Mouse (Mus musculus): ENCODE measurements around the gene Ppp1r9b. TPM values are rescaled to one million over a fixed set of nuclear protein-coding genes. Genes with fewer than 3 reads are reported as not detected.

The Ppp1r9b gene
- polyA plus RNA-seq, 1 experiment from 2014 or later, result 27.1 TPM

GRCm38 (mm10) chr11:95001058-95001457 is 10.2 kb downstream of the Ppp1r9b start:
- peak overlapping the region; percentile 62; the same call in 1 of the 2 replicates for H3K27ac ChIP-seq
- H3K27me3 ChIP-seq (ENCODE audit: control insufficient read depth, insufficient read depth, low read length), result no peaks in the 10 kb centered on the region
- H3K4me3 ChIP-seq (replicated peaks; ENCODE audit: low read length), result no peak overlapping the region
- no peak overlapping the region; the same call in 1 of the 2 replicates for H3K4me2 ChIP-seq (replicated peaks)
- H3K36me3 ChIP-seq (replicated peaks; ENCODE audit: control insufficient read depth, insufficient read depth), result peaks cover 93% of the 10 kb centered on the region
- 2% methylated on average over 8 of the region's 8 CpGs for WGBS
- peak; percentile 51 for ATAC-seq (ENCODE audit: low FRiP score)
- peaks cover 9% of the 10 kb centered on the region for H3K4me1 ChIP-seq (replicated peaks; ENCODE audit: control insufficient read depth, insufficient read depth, low read length)
- peak; percentile 76 for DNase-seq (ENCODE audit: low spot score)
- H3K9ac ChIP-seq, result no peak overlapping the region
- no peaks in the 10 kb centered on the region for H3K9me3 ChIP-seq (ENCODE audit: control insufficient read depth, low read length)

DNA sequence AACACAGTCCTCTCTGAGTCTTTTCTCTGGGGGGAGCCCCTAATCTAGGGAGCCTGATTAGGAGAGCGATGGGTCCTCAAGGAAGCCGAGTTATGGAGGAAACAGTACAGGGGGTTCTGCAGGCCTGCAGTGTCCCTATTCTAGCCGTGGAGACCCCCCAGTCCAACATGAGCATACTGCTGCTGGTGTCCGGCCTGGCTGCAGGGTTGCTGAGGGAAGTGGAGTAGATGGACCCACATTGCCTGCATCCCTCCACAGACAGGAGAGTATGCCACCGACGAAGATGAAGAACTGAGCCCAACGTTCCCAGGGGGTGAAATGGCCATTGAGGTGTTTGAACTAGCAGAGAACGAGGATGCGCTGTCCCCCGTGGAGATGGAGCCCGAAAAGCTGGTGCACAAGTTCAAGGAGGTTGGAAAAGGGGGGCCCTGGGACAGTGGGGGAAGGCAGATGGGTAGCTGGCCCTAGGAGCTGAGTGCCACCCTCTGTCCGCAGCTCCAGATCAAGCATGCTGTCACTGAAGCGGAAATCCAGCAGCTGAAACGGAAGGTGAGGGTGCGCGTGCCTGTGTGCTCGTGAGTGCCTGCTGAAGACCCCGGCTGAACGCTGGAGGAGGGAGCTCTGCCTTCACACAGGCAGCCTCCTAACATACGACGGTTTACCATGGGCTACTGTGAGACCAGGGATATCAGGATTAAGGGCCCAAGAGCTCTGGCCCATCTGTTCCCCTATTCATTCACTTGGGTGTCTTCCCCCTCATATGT is 10.9 kb downstream of the Ppp1r9b start:
- DNase-seq (ENCODE audit: low spot score) (no peak), ATAC-seq (ENCODE audit: low FRiP score) (no peak)
- no peak overlapping the region for H3K9ac ChIP-seq
- no peak overlapping the region for H3K27ac ChIP-seq
- H3K9me3 ChIP-seq (ENCODE audit: control insufficient read depth, low read length), result no peaks in the 10 kb centered on the region
- WGBS, result 85% methylated on average over 21 of the region's 21 CpGs
- no peak overlapping the region for H3K4me2 ChIP-seq (replicated peaks)
- H3K27me3 ChIP-seq (ENCODE audit: control insufficient read depth, insufficient read depth, low read length), result no peaks in the 10 kb centered on the region
- H3K36me3 ChIP-seq (replicated peaks; ENCODE audit: control insufficient read depth, insufficient read depth), result peaks cover 86% of the 10 kb centered on the region
- H3K4me3 ChIP-seq (replicated peaks; ENCODE audit: low read length), result no peak overlapping the region
- peaks cover 8% of the 10 kb centered on the region for H3K4me1 ChIP-seq (replicated peaks; ENCODE audit: control insufficient read depth, insufficient read depth, low read length)

- Histone ChIP-seq H3K27ac (no peak overlapping the region), H3K4me1 (replicated peaks; ENCODE audit: control insufficient read depth, insufficient read depth, low read length) (peaks cover 17% of the 10 kb centered on the region), H3K9me3 (ENCODE audit: control insufficient read depth, low read length) (no peaks in the 10 kb centered on the region), H3K36me3 (replicated peaks; ENCODE audit: control insufficient read depth, insufficient read depth) (peaks cover 76% of the 10 kb centered on the region), H3K9ac (no peak overlapping the region), H3K4me2 (replicated peaks) (no peak overlapping the region), H3K4me3 (replicated peaks; ENCODE audit: low read length) (no peak overlapping the region), H3K27me3 (ENCODE audit: control insufficient read depth, insufficient read depth, low read length) (no peaks in the 10 kb centered on the region)
- DNase-seq (ENCODE audit: low spot score) (no peak), ATAC-seq (ENCODE audit: low FRiP score) (no peak)
- 95% methylated on average over 8 of the region's 8 CpGs for WGBS
Measured at GRCm38 (mm10) chr11:95002705-95003104, 11.9 kb downstream of the Ppp1r9b start.

GRCm38 (mm10) chr11:95004136-95004936 is 13.5 kb downstream of the Ppp1r9b start:
- no peak overlapping the region for H3K27ac ChIP-seq
- H3K4me3 ChIP-seq (replicated peaks; ENCODE audit: low read length), result no peak overlapping the region
- no peak overlapping the region for H3K9ac ChIP-seq
- no peaks in the 10 kb centered on the region for H3K9me3 ChIP-seq (ENCODE audit: control insufficient read depth, low read length)
- peaks cover 60% of the 10 kb centered on the region for H3K36me3 ChIP-seq (replicated peaks; ENCODE audit: control insufficient read depth, insufficient read depth)
- WGBS, result 87% methylated on average over 12 of the region's 12 CpGs
- H3K4me1 ChIP-seq (replicated peaks; ENCODE audit: control insufficient read depth, insufficient read depth, low read length), result peaks cover 33% of the 10 kb centered on the region
- H3K27me3 ChIP-seq (ENCODE audit: control insufficient read depth, insufficient read depth, low read length), result no peaks in the 10 kb centered on the region
- no peak overlapping the region for H3K4me2 ChIP-seq (replicated peaks)
- DNase-seq (ENCODE audit: low spot score) (no peak), ATAC-seq (ENCODE audit: low FRiP score) (no peak)

DNA sequence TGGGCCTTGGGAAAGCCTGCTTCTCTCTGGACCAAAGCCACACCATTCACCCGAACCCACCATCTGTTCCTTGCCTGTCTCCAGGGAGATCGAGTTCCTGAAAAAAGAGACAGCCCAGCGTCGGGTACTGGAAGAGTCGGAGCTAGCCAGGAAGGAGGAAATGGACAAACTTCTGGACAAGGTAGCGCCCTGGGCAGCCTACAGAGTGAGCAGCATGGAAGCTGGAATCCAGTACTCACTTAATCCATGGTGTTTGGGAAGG is 14.0 kb downstream of the Ppp1r9b start:
- Histone ChIP-seq H3K9me3 (ENCODE audit: control insufficient read depth, low read length) (no peaks in the 10 kb centered on the region), H3K27me3 (ENCODE audit: control insufficient read depth, insufficient read depth, low read length) (no peaks in the 10 kb centered on the region), H3K4me2 (replicated peaks) (no peak overlapping the region), H3K36me3 (replicated peaks; ENCODE audit: control insufficient read depth, insufficient read depth) (peaks cover 55% of the 10 kb centered on the region), H3K4me1 (replicated peaks; ENCODE audit: control insufficient read depth, insufficient read depth, low read length) (peaks cover 35% of the 10 kb centered on the region), H3K9ac (no peak overlapping the region), H3K4me3 (replicated peaks; ENCODE audit: low read length) (no peak overlapping the region), H3K27ac (no peak overlapping the region)
- WGBS, result 59% methylated on average over 6 of the region's 6 CpGs
- no peak for DNase-seq (ENCODE audit: low spot score)
- ATAC-seq (ENCODE audit: low FRiP score), result no peak

DNA sequence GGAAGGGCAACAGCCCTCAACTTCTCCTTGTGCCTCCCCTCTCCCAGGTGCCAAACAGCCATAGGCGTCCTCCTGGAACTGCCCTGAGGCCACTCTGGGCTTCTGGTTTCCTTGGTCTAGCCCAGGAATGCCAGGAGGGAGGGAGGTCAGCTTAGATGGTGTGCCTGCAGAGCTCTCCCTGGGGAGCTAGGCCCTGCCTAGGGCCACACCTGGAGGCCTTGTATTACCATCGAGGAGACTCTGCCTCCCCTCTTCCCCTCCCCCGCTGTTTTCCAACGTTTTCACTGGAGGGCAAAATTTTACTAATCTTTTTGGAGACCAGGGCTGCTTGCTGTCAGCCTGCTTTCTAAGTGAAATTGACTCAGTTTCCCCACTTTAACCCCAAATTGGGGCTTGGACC is 15.2 kb downstream of the Ppp1r9b start:
- ATAC-seq (ENCODE audit: low FRiP score), result no peak
- peaks cover 47% of the 10 kb centered on the region for H3K36me3 ChIP-seq (replicated peaks; ENCODE audit: control insufficient read depth, insufficient read depth)
- no peaks in the 10 kb centered on the region for H3K27me3 ChIP-seq (ENCODE audit: control insufficient read depth, insufficient read depth, low read length)
- DNase-seq (ENCODE audit: low spot score), result no peak
- peak overlapping the region; percentile 63 for H3K9ac ChIP-seq
- H3K4me1 ChIP-seq (replicated peaks; ENCODE audit: control insufficient read depth, insufficient read depth, low read length), result peaks cover 32% of the 10 kb centered on the region
- WGBS, result 35% methylated on average over 4 of the region's 4 CpGs
- H3K4me3 ChIP-seq (replicated peaks; ENCODE audit: low read length), result no peak overlapping the region
- H3K9me3 ChIP-seq (ENCODE audit: control insufficient read depth, low read length), result no peaks in the 10 kb centered on the region
- H3K4me2 ChIP-seq (replicated peaks), result peak overlapping the region; percentile 70
- peak overlapping the region; percentile 81 for H3K27ac ChIP-seq

DNA sequence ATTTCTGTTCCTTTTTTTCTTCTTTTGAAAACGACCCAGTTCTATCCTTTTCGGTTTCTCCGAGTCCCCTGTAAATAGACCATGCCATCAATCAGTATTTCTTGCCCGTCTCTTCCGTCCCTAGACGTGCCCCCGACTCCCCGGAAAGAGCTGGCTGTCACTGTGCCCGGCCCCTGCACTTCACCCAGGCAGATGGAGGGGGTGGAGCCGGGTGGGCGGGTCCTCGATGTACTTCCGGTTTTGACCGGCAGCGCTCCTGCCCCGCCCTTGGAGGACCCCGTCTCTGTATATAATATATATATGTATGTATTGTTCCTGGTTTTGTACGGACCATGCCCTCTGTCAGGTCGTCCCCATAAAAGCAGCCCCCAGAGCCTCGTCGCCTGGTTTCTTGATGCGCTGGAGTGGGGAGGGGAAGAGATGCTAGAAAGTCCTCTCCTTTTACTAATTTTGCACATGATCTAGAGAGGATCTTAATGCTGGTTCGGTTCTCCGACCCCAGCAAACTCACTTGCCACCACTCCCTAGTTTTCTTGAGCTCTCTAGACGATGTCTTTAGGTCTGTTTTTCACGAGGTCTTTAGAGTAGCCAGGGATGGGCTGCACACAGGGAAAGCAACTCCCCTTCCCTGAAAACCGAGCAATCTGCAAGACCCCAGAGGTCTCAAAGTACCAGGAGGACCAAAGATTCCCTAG is 15.8 kb downstream of the Ppp1r9b start:
- Histone ChIP-seq H3K27ac (peak overlapping the region; percentile 81), H3K27me3 (ENCODE audit: control insufficient read depth, insufficient read depth, low read length) (no peaks in the 10 kb centered on the region), H3K9ac (peak overlapping the region; percentile 63), H3K4me3 (replicated peaks; ENCODE audit: low read length) (peak overlapping the region; percentile 28), H3K36me3 (replicated peaks; ENCODE audit: control insufficient read depth, insufficient read depth) (peaks cover 43% of the 10 kb centered on the region), H3K9me3 (ENCODE audit: control insufficient read depth, low read length) (no peaks in the 10 kb centered on the region), H3K4me2 (replicated peaks) (peak overlapping the region; percentile 70), H3K4me1 (replicated peaks; ENCODE audit: control insufficient read depth, insufficient read depth, low read length) (peaks cover 35% of the 10 kb centered on the region)
- 1% methylated on average over 27 of the region's 27 CpGs for WGBS
- ATAC-seq (ENCODE audit: low FRiP score), result peak; percentile 57
- peak; percentile 85 for DNase-seq (ENCODE audit: low spot score)

- peak overlapping the region; percentile 81 for H3K27ac ChIP-seq
- H3K27me3 ChIP-seq (ENCODE audit: control insufficient read depth, insufficient read depth, low read length), result no peaks in the 10 kb centered on the region
- peaks cover 35% of the 10 kb centered on the region for H3K36me3 ChIP-seq (replicated peaks; ENCODE audit: control insufficient read depth, insufficient read depth)
- H3K9me3 ChIP-seq (ENCODE audit: control insufficient read depth, low read length), result no peaks in the 10 kb centered on the region
- 89% methylated on average over 3 of the region's 3 CpGs for WGBS
- no peak overlapping the region for H3K4me3 ChIP-seq (replicated peaks; ENCODE audit: low read length)
- peaks cover 42% of the 10 kb centered on the region for H3K4me1 ChIP-seq (replicated peaks; ENCODE audit: control insufficient read depth, insufficient read depth, low read length)
- H3K4me2 ChIP-seq (replicated peaks), result peak overlapping the region; percentile 70
- peak overlapping the region; percentile 63; the same call in 1 of the 2 replicates for H3K9ac ChIP-seq
- DNase-seq (ENCODE audit: low spot score), result no peak
- ATAC-seq (ENCODE audit: low FRiP score), result no peak
Measured at GRCm38 (mm10) chr11:95007418-95007817, 16.6 kb downstream of the Ppp1r9b start.

Measured in hindbrain, embryonic 14.5 days (tissue).